Mouse (Mus musculus) heart, adult 9 months (tissue): ENCODE data around the gene Cd6.

ENCODE experiments used
- DNase-seq, 2 experiments: peaks; one replicate each; pipeline ENCODE4 v3.0.0; 2022; ENCODE audit warnings: low spot score in 2 of 2

Cd6 gene

GRCm38 (mm10) chr19:10839010-10839892 is 9.4 kb upstream of the Cd6 start, which contains the start of gene Slc15a3:
Gene Slc15a3, plus strand, starts transcription at chr19:10839727.
- no peak for DNase-seq

GRCm38 (mm10) chr19:10835671-10836070 is 5.8 kb upstream of the Cd6 start:
- no peak for DNase-seq

- DNase-seq, result no peak
Observed at GRCm38 (mm10) chr19:10833611-10834010, 3.8 kb upstream of the Cd6 start.

GRCm38 (mm10) chr19:10832030-10832429 is 2.2 kb upstream of the Cd6 start:
- DNase-seq, result no peak

- peak; percentile 52 to 57 for DNase-seq
Observed at GRCm38 (mm10) chr19:10831424-10831823, 1.6 kb upstream of the Cd6 start.

GRCm38 (mm10) chr19:10828321-10828720 is 1.5 kb downstream of the Cd6 start:
- no peak for DNase-seq

- no peak for DNase-seq
Observed at GRCm38 (mm10) chr19:10824061-10824460, 5.8 kb downstream of the Cd6 start.

- no peak for DNase-seq
Observed at GRCm38 (mm10) chr19:10822534-10822933, 7.3 kb downstream of the Cd6 start.

GRCm38 (mm10) chr19:10821319-10821718 is 8.5 kb downstream of the Cd6 start:
- no peak for DNase-seq

- DNase-seq, result no peak
Observed at GRCm38 (mm10) chr19:10818217-10818946, 11.5 kb downstream of the Cd6 start.

- DNase-seq, result no peak
Observed at GRCm38 (mm10) chr19:10816462-10816861, 13.4 kb downstream of the Cd6 start.

- DNase-seq, result no peak
Observed at GRCm38 (mm10) chr19:10815871-10816270, 14.0 kb downstream of the Cd6 start.

- DNase-seq, result no peak
Observed at GRCm38 (mm10) chr19:10813905-10814304, 16.0 kb downstream of the Cd6 start.

GRCm38 (mm10) chr19:10813039-10813438 is 16.8 kb downstream of the Cd6 start:
- no peak for DNase-seq

- no peak for DNase-seq
Observed at GRCm38 (mm10) chr19:10811471-10811870, 18.4 kb downstream of the Cd6 start.

GRCm38 (mm10) chr19:10810176-10810492 is 19.7 kb downstream of the Cd6 start:
- no peak for DNase-seq

GRCm38 (mm10) chr19:10809428-10810175 is 20.3 kb downstream of the Cd6 start:
- DNase-seq, result no peak

GRCm38 (mm10) chr19:10808524-10809233 is 21.2 kb downstream of the Cd6 start:
- no peak for DNase-seq

- DNase-seq, result no peak
Observed at GRCm38 (mm10) chr19:10805661-10806285, 24.1 kb downstream of the Cd6 start.

- DNase-seq, result no peak
Observed at GRCm38 (mm10) chr19:10804850-10805660, 24.8 kb downstream of the Cd6 start.
